Mouse (Mus musculus) heart, adult 11 months (tissue): ENCODE measurements around the gene Pxdn.
A peak's percentile ranks its signal among the peaks of the same experiment; 100 is the strongest.

Experiments
- DNase-seq: peaks from one replicate; pipeline ENCODE4 v3.0.0; 2022

Gene Pxdn

DNA sequence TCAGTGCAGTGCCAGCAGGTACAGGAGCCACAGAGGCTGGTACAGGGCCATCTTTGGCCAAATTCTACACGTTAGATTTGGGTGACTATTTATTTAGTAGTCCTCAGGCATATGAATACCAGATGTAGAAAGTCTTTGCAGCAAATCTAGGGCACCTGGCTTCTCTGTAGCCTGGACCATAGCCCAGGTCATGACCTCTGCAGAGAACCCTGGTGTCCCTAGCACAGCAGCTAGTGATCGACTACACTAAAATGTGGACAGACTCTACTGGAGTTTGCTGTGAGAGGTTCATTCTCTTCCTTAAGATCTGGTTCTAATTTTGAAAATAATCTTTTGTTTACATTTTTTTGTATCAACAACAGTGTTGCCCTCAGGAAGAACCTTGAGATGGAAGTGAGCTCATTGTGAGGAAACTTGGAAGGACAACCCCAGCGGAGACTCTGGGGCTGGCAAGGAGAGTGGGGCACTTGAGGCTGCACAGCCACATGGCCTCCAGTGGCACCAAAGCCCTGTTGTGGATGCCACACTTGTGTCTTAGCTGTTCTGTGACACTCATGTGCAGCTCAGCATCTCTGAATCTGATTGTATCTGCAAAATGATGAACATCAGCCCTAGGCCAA, 90.4 kb downstream of the Pxdn start:
- DNase-seq, result peak; percentile 85

DNA sequence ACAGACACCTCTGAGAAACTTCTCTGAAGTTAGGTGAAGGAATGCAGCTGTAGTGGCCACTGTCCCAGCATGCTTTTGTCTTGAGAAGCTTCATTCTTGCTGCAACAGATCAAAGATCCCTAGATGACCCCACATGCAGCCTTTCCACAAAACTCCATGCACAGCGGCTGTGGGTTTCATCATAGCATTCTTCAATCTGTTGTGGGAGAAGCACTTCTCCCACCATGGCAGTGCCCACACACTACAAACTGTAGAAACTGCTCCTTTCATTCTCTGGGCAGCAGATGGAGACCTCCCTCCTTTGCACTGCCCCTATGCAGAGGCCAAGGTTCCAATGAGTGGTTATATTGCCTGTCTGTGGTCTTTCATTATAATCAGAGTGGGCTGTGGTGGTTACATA, 91.7 kb downstream of the Pxdn start:
- DNase-seq, result peak; percentile 74

DNA sequence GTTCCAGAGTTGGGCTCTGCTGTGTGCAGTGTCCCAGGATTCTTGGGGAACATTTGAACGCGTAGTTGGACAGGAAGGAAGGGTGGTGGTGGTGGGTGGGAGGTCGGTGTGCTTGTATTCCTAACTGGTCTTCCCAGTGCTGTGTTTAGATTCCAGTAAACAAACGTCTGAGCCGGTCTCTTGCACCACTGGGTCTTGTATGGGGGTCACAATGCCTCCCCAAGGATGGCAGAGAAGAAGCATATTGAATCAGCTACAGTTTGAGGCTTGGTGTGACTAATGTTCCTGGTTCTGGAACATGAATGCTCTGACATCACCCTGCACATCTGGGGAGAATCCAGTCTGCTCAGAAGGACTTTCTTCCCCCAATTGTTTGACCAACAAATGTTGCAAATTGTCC, 93.2 kb downstream of the Pxdn start:
- peak; percentile 82 for DNase-seq

DNA sequence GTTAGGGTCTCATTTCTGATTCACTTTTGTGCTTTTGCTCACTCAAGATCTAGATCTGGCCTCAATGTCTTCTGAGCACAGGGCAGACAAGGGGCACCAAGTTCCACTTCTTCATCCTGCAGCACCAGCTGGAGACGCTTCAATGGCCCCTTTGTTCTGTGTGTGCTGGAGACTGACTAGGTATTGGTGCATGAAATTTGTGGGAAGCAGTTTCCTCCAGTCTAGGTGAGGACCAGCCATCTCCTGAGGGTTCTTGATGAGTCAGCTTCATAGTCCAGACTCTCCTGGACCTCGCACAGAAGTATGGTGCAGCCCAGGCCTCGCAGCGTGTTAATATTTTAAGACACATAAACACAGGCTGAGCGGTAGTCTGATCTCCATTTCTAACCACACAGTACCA, 97.3 kb downstream of the Pxdn start:
- DNase-seq, result no peak

DNA sequence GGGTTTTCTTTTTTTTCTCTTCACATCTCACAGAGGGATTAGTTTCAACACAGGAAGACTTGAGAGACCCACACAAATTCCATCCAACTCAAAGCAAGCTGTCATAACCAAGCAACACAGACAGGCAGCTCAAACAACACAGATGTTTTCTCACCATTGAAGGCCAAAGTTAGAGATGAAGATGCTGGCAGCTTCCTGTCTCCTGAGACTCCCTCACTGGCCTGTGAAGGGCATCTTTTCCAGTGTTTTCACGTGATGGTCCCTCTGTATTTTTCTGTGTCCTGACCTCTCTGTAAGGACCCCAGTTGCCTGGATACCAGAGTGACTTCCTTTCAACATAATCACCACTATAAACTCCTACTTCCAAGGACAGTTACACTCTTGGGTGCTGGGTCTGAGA, 98.0 kb downstream of the Pxdn start:
- DNase-seq, result peak; percentile 98

DNA sequence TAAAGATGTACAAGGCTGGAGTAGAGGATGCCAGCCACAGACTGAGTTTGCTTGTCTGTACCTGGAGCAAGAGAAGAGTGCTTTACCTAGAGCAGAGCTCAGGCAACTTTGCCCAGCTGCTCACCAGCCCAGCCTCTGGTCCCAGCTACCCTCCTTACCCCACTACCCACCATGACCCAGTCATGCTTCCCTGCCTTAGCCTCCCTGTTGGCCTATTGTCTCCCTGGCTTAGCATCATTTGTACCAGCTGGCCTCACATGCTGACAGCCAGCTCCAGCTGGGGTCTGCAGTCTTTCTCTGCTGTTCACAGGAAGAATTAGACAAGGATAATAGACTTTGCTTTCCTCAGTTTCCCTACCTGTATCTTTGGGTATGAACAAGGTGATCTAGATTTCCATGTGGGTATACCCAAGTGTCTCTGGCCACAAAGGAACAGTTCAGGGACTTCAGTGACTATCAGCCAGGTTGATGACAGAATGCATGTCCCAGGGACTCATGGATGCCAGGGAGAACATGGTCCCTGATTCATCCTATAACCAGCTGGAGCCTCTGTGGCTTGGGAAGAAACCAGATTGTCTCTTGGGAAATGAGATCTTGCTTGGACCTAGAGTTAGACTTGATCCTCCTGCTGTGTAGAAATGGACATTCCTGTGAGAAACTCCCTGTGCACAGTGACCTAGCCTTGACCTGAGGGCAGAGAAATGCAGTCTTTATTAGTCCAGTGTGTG, 98.6 kb downstream of the Pxdn start:
- peak; percentile 92 for DNase-seq

DNA sequence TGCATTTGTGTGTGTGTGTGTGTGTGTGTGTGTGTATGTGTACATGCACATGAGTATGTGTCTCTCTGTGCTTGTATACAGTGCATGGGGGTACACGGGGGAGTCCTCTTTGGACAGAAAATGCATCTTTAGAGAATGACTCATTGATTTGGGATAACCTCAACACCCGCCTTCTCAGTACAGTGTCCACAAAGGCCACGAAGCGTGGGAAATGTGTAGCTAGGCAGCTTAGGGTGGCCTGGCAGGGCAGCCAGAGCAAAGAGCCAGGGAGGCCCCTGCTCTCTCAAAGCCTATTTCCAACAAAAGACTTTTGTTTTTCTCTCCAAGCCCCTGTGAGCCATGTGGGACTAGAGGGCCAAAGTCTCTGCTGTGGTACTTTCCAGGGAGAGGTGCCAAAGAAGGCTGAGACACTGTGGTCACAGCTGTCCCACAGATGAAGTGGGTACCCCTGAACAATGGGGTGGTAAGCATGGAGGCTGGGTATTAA, 99.2 kb downstream of the Pxdn start:
- peak; percentile 95 for DNase-seq

DNA sequence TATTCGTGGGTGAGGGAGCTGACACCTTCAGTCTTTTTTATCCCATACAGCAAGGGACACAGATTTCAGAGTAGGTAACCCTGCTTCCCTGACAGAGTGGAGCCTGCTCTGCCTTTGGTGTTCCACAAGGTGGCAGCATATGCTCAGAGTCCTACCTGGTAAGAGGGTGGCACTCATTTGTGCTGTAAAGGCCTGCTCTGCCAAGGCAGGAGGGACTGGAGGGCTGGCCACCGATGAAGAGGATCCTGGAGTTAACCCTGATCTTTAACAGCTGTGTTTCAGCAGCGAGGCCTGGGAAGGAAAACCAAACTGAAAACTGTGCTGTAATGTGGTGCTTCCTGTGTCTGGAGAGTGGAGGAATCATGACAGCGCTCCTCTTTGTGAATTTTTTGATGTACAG, 102.2 kb downstream of the Pxdn start:
- peak; percentile 94 for DNase-seq

DNA sequence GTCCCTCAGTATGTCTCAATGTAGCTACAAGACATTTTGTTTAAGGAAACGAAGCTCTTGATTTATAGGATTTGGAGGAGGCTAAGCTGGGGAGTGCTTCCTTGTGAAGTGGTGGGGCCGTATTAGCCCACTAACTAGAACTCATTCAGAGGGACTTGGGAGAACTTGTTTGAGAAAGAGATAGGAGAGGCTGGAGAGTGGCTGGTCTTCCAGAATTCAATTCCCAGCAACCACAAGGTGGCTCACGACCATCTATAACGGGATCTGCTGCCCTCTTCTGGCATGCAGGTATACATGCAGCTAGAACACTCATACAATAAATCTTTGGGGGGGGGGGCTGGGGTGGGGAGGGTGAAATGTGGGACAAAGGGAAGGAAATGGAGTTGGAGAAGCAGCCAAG, 102.7 kb downstream of the Pxdn start:
- peak; percentile 87 for DNase-seq

DNA sequence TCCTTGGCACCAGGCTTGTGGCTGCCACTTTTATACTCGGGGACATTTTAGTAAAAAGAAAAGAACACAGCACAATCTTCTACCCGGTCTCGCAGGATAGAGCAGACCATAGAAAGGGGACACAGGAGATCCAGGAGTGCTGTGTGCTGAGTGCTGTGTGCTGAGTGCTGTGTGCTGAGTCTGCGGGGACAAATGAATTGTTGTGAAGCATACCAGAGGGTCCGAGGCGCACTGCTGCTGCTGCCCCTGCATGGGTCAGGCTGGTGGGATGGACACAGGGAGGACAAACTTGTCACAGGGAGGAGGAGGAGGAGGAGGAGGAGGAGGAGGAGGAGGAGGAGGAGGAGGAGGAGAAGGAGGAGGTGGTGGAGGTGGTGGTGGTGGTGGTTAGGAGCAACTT, 111.4 kb downstream of the Pxdn start:
- DNase-seq, result no peak

DNA sequence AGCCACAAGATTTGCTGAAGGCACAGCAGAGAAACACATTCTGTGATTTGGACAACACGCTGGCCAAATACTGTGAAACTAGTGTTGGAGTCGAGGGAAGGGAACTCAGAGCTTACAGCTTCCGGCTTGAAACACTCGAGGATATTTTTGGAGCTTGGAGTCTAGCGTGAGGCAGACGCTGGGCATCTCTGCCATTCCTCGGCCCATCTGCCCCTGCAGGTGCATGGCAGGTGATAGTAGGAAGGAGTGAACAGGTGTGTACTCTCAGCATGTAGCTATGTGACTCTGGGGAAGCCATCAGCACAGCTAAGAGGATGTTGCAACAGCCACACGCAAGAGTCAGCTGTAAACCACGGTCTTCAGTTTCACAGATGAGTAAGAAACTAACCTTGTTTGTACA, 112.4 kb downstream of the Pxdn start:
- peak; percentile 16 for DNase-seq

DNA sequence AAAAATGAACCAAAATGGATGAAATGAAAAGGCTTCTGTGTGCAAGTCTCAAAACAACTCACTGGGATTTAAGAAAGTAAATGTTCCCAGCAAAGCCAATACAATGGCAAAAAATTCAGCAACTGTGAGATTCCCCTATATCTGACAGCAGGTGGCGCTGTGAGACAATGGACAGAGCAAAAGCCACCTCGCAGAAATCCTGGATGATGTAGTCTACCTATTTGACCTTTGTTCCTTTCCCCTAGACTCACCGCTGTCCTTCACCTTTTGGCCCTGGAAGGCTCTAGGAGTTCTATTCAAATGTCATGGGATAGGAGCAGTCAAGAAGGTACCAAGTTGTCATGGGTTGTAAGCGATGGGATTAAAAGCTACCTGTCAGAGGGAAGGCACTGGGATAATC, 112.8 kb downstream of the Pxdn start:
- peak; percentile 84 for DNase-seq

DNA sequence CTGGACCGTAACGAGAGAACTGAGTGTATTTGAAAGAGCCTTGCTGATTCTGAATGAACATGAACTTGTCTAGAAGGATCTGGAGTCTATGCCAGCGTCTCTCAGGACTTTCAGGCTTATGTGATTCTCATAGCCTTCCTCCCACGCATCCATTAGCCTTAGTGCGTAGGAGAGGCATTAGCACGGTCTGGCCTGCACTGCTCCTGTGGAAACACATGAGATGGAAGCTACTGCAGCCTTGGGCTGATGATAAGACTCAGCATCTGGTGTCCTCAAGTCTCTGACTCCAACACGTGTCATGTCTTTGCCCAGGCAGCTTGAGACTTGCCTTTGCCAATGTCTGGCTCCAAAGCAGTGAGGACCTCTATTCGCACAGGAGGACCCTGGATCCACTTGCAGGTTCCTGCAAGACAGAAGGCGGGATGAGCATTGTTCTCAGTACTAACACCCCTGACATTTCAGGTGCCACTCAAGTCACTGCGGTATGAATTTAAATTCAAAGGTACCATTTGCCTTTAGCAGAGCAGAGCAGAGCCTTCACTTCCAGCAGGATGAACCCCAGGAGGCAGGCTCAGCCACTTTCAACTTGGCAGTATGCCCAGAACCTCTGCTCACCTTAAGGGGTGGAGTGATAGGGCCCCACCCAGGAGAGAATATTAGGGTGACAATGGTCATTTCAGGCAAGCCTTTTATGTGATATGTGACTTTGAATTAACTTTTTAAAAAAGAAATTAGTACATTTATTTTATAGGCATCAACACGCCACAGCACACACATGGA, 117.5 kb downstream of the Pxdn start:
- peak; percentile 77 for DNase-seq

DNA sequence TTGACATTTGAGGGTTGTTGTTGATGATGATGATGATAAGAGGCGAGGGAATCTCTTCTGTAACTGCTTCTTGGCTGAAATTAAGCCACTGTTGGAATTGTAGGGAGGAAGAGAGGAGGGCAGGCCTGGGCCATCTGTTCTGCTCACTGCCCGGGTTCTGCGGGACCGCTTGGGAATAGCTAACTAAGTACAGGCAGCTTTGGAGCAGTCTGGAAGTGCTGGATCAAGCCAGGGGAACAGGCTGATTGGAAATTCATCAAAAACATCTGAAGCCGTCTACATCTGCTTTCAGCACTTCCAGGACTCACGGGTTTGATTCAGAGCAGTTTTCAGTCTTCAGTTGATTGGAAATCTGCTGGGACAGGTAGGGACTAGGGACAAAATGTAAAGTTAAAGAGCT, 120.6 kb downstream of the Pxdn start:
- DNase-seq, result peak; percentile 85

DNA sequence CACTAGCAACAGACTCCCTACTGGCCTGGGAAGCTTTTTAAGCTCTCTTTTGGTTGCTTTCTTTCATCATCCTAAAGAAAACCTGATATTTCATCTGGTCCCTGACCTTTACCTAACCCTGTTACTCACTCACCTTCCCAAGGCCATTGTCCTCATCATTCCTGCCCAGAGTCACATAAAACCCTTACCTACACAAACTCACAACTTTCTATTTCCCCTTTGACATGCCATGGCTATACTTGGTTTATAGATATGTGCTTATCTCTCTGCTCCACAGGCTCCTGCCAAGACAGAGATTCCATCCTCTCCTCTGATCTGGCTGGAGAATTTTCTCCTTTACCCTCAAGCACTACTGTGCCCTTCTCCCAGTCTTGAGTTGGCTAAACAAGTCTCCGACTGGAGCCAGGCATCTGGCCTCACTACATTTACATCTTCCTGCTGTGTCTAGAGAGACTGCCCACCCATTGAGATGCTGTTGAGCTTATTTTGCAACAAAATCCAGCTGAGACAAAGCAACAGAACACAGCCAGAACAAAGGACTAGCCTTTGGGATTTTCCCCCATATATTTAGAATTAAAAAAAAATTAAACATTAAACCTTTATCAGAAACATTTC, 124.2 kb downstream of the Pxdn start:
- peak; percentile 18 for DNase-seq

DNA sequence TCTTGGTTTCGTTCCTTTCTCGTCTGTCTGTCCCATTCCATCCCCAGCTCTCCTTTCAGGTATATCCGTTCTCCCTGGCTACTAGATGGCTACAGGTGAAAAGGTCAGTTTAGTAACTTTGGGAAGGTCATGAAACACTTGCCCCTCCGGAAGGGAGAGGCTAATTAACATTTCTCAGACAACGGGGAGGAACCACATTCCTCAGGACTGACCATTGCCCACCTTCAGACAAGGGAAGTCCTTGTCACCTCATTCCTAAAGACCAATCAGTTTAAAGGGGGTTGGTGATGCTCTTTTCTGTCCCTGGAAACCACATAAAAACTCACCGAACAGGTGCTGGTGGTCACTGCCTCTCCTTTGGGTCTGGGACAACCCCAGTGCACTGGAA, 124.7 kb downstream of the Pxdn start:
- DNase-seq, result peak; percentile 57
